Mouse (Mus musculus) kidney, postnatal 4 days (tissue): ENCODE measurements around the gene Pmf1.

Source experiments
- DNase-seq, 2 experiments: peaks; one replicate each; pipeline ENCODE4 v3.0.0; 2021; ENCODE audit warnings: mixed read lengths in 2 of 2

The Pmf1 gene

DNA sequence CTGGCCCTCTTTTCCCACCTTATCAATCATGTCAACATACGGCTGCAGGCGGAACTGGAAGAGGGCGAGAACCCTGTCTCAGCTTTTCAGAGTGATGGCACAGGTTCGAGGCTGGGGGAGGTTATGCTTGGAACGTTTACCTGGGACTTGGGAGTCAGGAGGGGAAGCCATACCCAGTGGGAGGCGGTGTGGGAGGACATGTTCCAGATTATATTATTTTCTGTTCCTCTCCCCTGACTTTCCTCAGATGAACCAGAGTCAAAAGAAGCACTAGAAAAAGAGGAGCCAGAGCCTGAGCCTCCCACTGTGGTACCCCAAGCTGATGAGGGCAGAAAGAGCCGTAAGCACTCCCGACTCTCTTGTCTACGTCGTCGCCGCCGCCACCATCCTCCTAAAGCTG is 59.4 kb downstream of the Pmf1 start:
- DNase-seq, result no peak
